Mouse (Mus musculus) retina, embryonic 14.5 days (tissue): ENCODE data around the gene 1700016K19Rik.

Experiments used
- DNase-seq: peaks from one replicate; pipeline ENCODE4 v3.0.0-alpha.2; 2015; ENCODE audit warnings: low spot score

The 1700016K19Rik gene

GRCm38 (mm10) chr11:76033836-76034235 is 34.1 kb downstream of the 1700016K19Rik start:
- no peak for DNase-seq

- DNase-seq, result no peak
Observed at GRCm38 (mm10) chr11:76035182-76035581, 35.5 kb downstream of the 1700016K19Rik start.

DNA sequence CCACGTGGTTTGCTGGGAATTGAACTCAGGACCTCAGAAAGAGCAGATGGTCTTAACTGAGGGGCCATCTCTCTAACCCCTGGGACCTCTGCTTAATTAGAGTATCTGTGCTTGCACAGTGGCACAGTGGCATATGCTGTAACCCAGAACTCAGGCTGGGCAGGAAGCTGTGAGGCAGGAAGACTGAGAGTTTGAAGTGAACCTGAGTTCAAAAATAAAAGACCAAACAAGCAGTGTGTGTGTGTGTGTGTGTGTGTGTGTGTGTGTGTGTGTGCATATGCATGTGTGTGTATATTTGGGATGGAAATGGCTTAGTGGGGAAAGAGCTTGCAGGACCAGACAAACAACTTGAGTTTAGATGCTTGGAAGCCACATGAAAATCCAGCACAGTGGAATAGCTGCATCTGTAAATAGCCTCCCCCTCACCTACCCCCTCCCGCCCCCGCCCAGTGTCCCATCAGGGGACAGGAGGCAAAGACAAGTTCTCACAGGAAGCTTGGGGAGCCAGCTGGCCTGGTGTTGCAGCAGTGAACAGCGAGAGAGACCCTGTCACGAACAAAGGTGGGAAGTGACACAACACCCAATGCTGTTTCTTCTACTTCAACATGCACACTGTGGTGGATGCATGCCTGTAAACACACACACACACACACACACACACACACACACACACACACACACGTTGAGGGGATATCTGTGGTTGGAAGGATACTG is 38.0 kb downstream of the 1700016K19Rik start:
- no peak for DNase-seq

GRCm38 (mm10) chr11:76039271-76040053 is 39.8 kb downstream of the 1700016K19Rik start:
- no peak for DNase-seq

DNA sequence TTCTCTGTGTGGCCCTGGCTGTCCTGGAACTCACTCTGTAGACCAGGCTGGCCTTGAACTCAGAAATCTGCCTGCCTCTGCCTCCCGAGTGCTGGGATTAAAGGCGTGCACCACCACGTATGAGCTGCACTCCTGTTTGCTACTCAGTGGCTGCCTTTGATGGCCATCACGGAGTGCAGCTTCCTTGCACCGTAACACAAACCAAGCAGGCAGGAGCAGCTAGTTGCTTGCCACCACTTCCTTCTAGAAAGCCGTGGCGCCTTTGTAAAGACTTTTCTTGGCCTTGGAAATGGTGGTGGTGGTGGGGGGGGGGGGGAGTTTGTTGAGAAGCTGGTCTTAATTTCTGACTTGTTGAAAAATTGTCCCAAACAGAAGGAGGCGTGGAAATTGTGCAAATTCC is 40.4 kb downstream of the 1700016K19Rik start:
- no peak for DNase-seq

GRCm38 (mm10) chr11:76040761-76041376 is 41.2 kb downstream of the 1700016K19Rik start:
- no peak for DNase-seq

GRCm38 (mm10) chr11:76042041-76042638 is 42.4 kb downstream of the 1700016K19Rik start:
- no peak for DNase-seq

DNA sequence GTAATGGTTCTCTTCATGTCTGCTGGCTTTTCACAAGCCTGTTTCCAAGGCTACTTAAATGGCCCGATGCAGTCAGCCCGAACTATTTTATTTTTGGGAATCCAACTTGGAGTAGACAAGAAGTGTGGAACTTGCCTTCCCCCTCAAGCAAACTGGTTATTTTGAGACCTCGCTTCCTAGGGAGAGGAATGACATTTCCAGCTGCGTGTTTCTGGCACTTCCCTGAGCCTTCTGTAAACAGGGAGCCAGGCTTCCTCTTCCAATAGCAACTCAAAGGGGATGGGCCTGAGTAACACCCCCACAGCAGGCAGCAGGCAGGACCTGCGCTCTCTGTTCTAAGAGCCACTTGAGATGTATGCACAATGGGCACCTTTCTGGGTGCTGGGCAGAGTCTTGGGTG is 43.2 kb downstream of the 1700016K19Rik start:
- DNase-seq, result no peak

GRCm38 (mm10) chr11:76044468-76044867 is 44.8 kb downstream of the 1700016K19Rik start:
- DNase-seq, result no peak

- DNase-seq, result no peak
Observed at GRCm38 (mm10) chr11:76045367-76045766, 45.7 kb downstream of the 1700016K19Rik start.

DNA sequence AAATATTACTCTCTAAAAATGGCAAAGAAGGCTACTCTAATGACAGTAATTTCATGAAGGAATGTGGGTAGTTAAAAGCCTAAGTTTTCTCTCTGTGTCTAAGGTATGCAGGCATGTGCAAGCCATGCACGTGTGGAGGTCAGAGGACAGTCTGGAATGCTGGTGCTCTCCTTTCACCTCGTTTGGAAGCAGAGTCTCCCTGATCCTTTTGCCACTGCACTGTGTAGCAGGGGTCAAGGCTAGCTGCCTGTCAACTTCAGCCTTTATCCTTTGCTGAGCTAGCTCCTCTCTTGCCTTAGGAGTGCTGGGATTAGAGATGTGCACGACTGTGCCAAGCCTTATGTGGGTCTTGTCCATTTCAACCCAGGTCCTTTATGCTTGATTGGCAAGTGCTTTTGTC is 50.8 kb downstream of the 1700016K19Rik start:
- DNase-seq, result no peak

- DNase-seq, result no peak
Observed at GRCm38 (mm10) chr11:76050967-76051512, 51.3 kb downstream of the 1700016K19Rik start.

DNA sequence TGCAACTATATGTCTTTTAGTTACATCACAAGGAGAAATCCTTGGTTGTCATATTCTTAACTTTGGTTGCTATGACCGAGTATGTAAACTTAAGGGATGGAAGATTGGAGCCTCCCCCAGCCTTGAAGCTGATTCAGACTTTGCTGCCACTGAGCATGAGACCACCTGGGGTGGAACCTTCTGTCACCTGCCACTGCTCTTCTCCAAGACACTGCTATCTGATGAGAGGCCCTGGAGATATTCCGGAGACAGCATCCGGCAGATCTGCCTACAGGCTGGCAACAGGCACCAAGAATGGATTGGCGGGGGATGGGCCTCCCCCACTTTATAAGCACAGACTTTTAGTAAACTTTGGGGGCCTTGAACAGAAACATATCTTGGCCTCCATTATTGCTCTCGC is 52.8 kb downstream of the 1700016K19Rik start:
- DNase-seq, result no peak
